Mouse (Mus musculus) Patski (cell line): ENCODE measurements around the gene Cav2. TPM values are rescaled to one million over a fixed set of nuclear protein-coding genes. Genes with fewer than 3 reads are reported as not detected.
A peak's percentile ranks its signal among the peaks of the same experiment; 100 is the strongest.

Source experiments
- ATAC-seq: fragments of 100-300 bp; one replicate; pipeline ENCODE4 v1.8.0; 2021
- CTCF ChIA-PET: fragments of 350-600 bp; sonication (Branson Sonifier 250); formaldehyde crosslinking; loops from one replicate; lab custom pipeline; 2022; ENCODE audit warnings: inconsistent platforms; lab: Charles Lee
- POLR2A ChIA-PET: fragments of 350-600 bp; sonication (Branson Sonifier 250); formaldehyde crosslinking; loops from one replicate; lab custom pipeline; 2022; ENCODE audit warnings: antibody characterized with exemption, inconsistent platforms; lab: Charles Lee
- DNase-seq: peaks from one replicate; pipeline ENCODE4 v3.0.0-alpha.2; 2011; ENCODE audit warnings: low read depth, low spot score
- H3K27me3 ChIP-seq: fragments of 371-371 bp; one replicate; pipeline ENCODE4 v1.5.1; 2021
- CTCF ChIP-seq: fragments of 100-300 bp; IDR thresholded peaks from one replicate; pipeline ENCODE4 v1.5.1; 2021
- in situ Hi-C: fragments of 300-500 bp; cut with MboI; formaldehyde crosslinking; loops from 3 replicates; pipeline ENCODE4 v1.11.1; 2018; ENCODE audit warnings: low pct_unique_long_range_greater_than_20kb, mixed read lengths
- polyA plus RNA-seq: library from polyadenylated mRNA; unstranded; gene quantifications from one replicate; pipeline ENCODE4 v1.2.3, GENCODE M21; 2021

Gene Cav2
- polyA plus RNA-seq, result 66.6 TPM

GRCm38 (mm10) chr6:17280939-17281756 lies at the start of gene Cav2:
TSS of gene Cav2 (plus strand) at chr6:17281185.
- in situ Hi-C loops, result no loop called here
- no peak for TF ChIP-seq CTCF
- ChIA-PET POLR2A (interaction anchor here (0.7 to 1.2 kb wide), 2 partner anchors 9 to 26 kb away, joined by 3 to 10 read pairs; partner anchors contain the start of gene Cav1), CTCF (interaction anchor here (1.0 kb wide), 1 partner anchor 23 kb away, joined by 3 read pairs; no protein-coding TSS in a partner anchor)
- DNase-seq, result peak; percentile 70
- ATAC-seq, result peak; percentile 99
- H3K27me3 ChIP-seq, result no peaks in the 10 kb centered on the region

GRCm38 (mm10) chr6:17239693-17240092 lies 41.3 kb upstream of the Cav2 start:
- no peak for TF ChIP-seq CTCF
- ATAC-seq (no peak), DNase-seq (no peak)
- POLR2A ChIA-PET, result no interaction called here
- CTCF ChIA-PET, result no interaction called here
- H3K27me3 ChIP-seq, result no peaks in the 10 kb centered on the region
- in situ Hi-C loops, result no loop called here

- ATAC-seq (no peak), DNase-seq (no peak)
- POLR2A ChIA-PET, result no interaction called here
- CTCF ChIA-PET, result no interaction called here
- H3K27me3 ChIP-seq, result no peaks in the 10 kb centered on the region
- TF ChIP-seq CTCF, result no peak
- in situ Hi-C loops, result no loop called here
Measured at GRCm38 (mm10) chr6:17241013-17241412, 40.0 kb upstream of the Cav2 start.

GRCm38 (mm10) chr6:17246959-17247358 lies 34.0 kb upstream of the Cav2 start:
- ATAC-seq (no peak), DNase-seq (no peak)
- in situ Hi-C loops, result no loop called here
- POLR2A ChIA-PET, result interaction anchor here (0.6 kb wide), 1 partner anchor 331 kb away, joined by 4 read pairs; no protein-coding TSS in a partner anchor
- CTCF ChIA-PET, result interaction anchor here (1.1 to 1.4 kb wide), 3 partner anchors 15 to 480 kb away, joined by 3 read pairs; no protein-coding TSS in a partner anchor
- no peak for TF ChIP-seq CTCF
- H3K27me3 ChIP-seq, result no peaks in the 10 kb centered on the region

GRCm38 (mm10) chr6:17247673-17248072 lies 33.3 kb upstream of the Cav2 start:
- no peak for ATAC-seq

GRCm38 (mm10) chr6:17248241-17248640 lies 32.7 kb upstream of the Cav2 start:
- DNase-seq, result no peak
- no peak for TF ChIP-seq CTCF
- no peak for ATAC-seq
- no peaks in the 10 kb centered on the region for H3K27me3 ChIP-seq
- in situ Hi-C loops, result no loop called here
- ChIA-PET POLR2A (no interaction called here), CTCF (interaction anchor here (1.2 to 1.4 kb wide), 2 partner anchors 20 to 478 kb away, joined by 3 read pairs; no protein-coding TSS in a partner anchor)

More at GRCm38 (mm10) chr6:17247673-17248072, 33.3 kb upstream of the Cav2 start:
- ChIA-PET CTCF (interaction anchor here (1.1 to 1.4 kb wide), 3 partner anchors 15 to 479 kb away, joined by 3 read pairs; no protein-coding TSS in a partner anchor), POLR2A (interaction anchor here (0.6 kb wide), 1 partner anchor 331 kb away, joined by 4 read pairs; no protein-coding TSS in a partner anchor)
- H3K27me3 ChIP-seq, result no peaks in the 10 kb centered on the region
- no peak for TF ChIP-seq CTCF
- no peak for DNase-seq
- in situ Hi-C loops, result no loop called here

- in situ Hi-C loops, result no loop called here
- ATAC-seq, result no peak
- CTCF ChIA-PET, result no interaction called here
- no peak for TF ChIP-seq CTCF
- H3K27me3 ChIP-seq, result no peaks in the 10 kb centered on the region
- no peak for DNase-seq
- POLR2A ChIA-PET, result no interaction called here
Measured at GRCm38 (mm10) chr6:17251958-17252357, 29.0 kb upstream of the Cav2 start.

- DNase-seq (no peak), ATAC-seq (no peak)
- TF ChIP-seq CTCF, result no peak
- ChIA-PET POLR2A (interaction anchor here (0.6 kb wide), 1 partner anchor 118 kb away, joined by 4 read pairs; no protein-coding TSS in a partner anchor), CTCF (interaction anchor here (1.1 kb wide), 1 partner anchor 11 kb away, joined by 3 read pairs; no protein-coding TSS in a partner anchor)
- in situ Hi-C loops, result no loop called here
- no peaks in the 10 kb centered on the region for H3K27me3 ChIP-seq
Measured at GRCm38 (mm10) chr6:17258142-17258541, 22.8 kb upstream of the Cav2 start.

GRCm38 (mm10) chr6:17258911-17259310 lies 22.1 kb upstream of the Cav2 start:
- ATAC-seq (no peak), DNase-seq (no peak)
- ChIA-PET CTCF (interaction anchor here (1.1 kb wide), 1 partner anchor 11 kb away, joined by 3 read pairs; no protein-coding TSS in a partner anchor), POLR2A (no interaction called here)
- TF ChIP-seq CTCF, result no peak
- in situ Hi-C loops, result no loop called here
- H3K27me3 ChIP-seq, result no peaks in the 10 kb centered on the region

- POLR2A ChIA-PET, result no interaction called here
- ATAC-seq (no peak), DNase-seq (no peak)
- in situ Hi-C loops, result no loop called here
- H3K27me3 ChIP-seq, result no peaks in the 10 kb centered on the region
- CTCF ChIA-PET, result interaction anchor here (0.8 kb wide), 1 partner anchor 16 kb away, joined by 3 read pairs; no protein-coding TSS in a partner anchor
- TF ChIP-seq CTCF, result no peak
Measured at GRCm38 (mm10) chr6:17262786-17263185, 18.2 kb upstream of the Cav2 start.

GRCm38 (mm10) chr6:17265043-17265442 lies 15.9 kb upstream of the Cav2 start:
- no peak for TF ChIP-seq CTCF
- in situ Hi-C loops, result no loop called here
- CTCF ChIA-PET, result no interaction called here
- no peak for DNase-seq
- no peaks in the 10 kb centered on the region for H3K27me3 ChIP-seq
- ATAC-seq, result no peak
- POLR2A ChIA-PET, result no interaction called here
